Mouse (Mus musculus) stomach, embryonic 14.5 days (tissue): ENCODE measurements around the gene Olfr186. TPM values are rescaled to one million over a fixed set of nuclear protein-coding genes. Genes with fewer than 3 reads are reported as not detected.

ENCODE experiments used
- ATAC-seq: fragments of 200-750 bp; cut with Nextera tagmentation; 2 replicates; pipeline ENCODE4 v1.8.0; 2017; ENCODE audit warnings: low read depth, moderate TSS enrichment; ENCODE audit not compliant: insufficient number of reproducible peaks, insufficient read depth, low FRiP score
- H3K27ac ChIP-seq: fragments of 300-500 bp; sonication (generic); 2 replicates; pipeline ENCODE4 v1.5.1; 2014; ENCODE audit warnings: mild to moderate bottlenecking, low read length, moderate library complexity, mixed read lengths
- H3K27me3 ChIP-seq: fragments of 300-500 bp; sonication (generic); 2 replicates; pipeline ENCODE4 v1.6.1; 2014; ENCODE audit warnings: low read length, control low read depth, mixed read lengths; ENCODE audit not compliant: control insufficient read depth, insufficient read depth
- H3K36me3 ChIP-seq: fragments of 300-500 bp; sonication (generic); 2 replicates; pipeline ENCODE4 v1.6.1; 2014; ENCODE audit warnings: mild to moderate bottlenecking, control low read depth, low read length, moderate library complexity, mixed read lengths; ENCODE audit not compliant: control insufficient read depth, insufficient read depth
- H3K4me1 ChIP-seq: fragments of 300-500 bp; sonication (generic); 2 replicates; pipeline ENCODE4 v1.6.1; 2014; ENCODE audit warnings: low read length, control low read depth, mixed read lengths; ENCODE audit not compliant: control insufficient read depth, insufficient read depth
- H3K4me2 ChIP-seq: fragments of 300-500 bp; sonication (generic); replicated peaks from 2 replicates; pipeline ENCODE4 v1.6.1; 2014; ENCODE audit warnings: low read depth, low read length, control low read depth
- H3K4me3 ChIP-seq: fragments of 300-500 bp; sonication (generic); 2 replicates; pipeline ENCODE4 v1.5.1; 2014; ENCODE audit warnings: low read depth, low read length, control low read depth
- H3K9ac ChIP-seq: fragments of 300-500 bp; sonication (generic); replicated peaks from 2 replicates; pipeline ENCODE4 v1.6.1; 2014; ENCODE audit warnings: low read depth, mild to moderate bottlenecking, control low read depth, low read length, moderate library complexity, mixed read lengths
- H3K9me3 ChIP-seq: fragments of 300-500 bp; sonication (generic); 2 replicates; pipeline ENCODE4 v1.6.1; 2016; ENCODE audit warnings: low read depth, low read length, control low read depth; ENCODE audit not compliant: control insufficient read depth
- WGBS: fragments of 180-500 bp; shearing (Covaris S2); extraction: QIAGEN DNeasy Blood & Tissue Kit; methylation state at CpG from one replicate; pipeline ENCODE4 v1.1.7; 2014; 5-methylcytosine and 5-hydroxymethylcytosine counted together
- polyA plus RNA-seq: library from polyadenylated mRNA; unstranded; fragments of >200 nt; fragmentation: Nextera tagmentation; extraction: Ambion mirVana; gene quantifications from 2 replicates; pipeline ENCODE4 v1.2.1, GENCODE M21; 2014

Olfr186 gene
- polyA plus RNA-seq, 1 experiment from 2014 or later, result 0.17 TPM

GRCm38 (mm10) chr16:59039710-59040109 lies 9.6 kb upstream of the Olfr186 start, which contains the start of gene Olfr187:
Olfr187 (minus strand) TSS chr16:59039767.
- no peaks in the 10 kb centered on the region for H3K36me3 ChIP-seq
- H3K27me3 ChIP-seq, result no peaks in the 10 kb centered on the region
- 45% methylated on average over 7 of the region's 7 CpGs for WGBS
- no peaks in the 10 kb centered on the region for H3K9me3 ChIP-seq
- H3K9ac ChIP-seq, result no peak within 1 kb of the TSS
- no peaks in the 10 kb centered on the region for H3K4me1 ChIP-seq
- peak within 1 kb of the TSS; percentile 8; the same call in 1 of the 2 replicates for H3K4me2 ChIP-seq
- no peak within 1 kb of the TSS for H3K4me3 ChIP-seq
- H3K27ac ChIP-seq, result 0 out of 2 replicates have a peak within 1 kb of the TSS, but pooled peaks have one; percentile 39
- peak; percentile 69; the same call in 1 of the 2 replicates for ATAC-seq

GRCm38 (mm10) chr16:59013357-59014018 lies 16.6 kb downstream of the Olfr186 start:
- Histone ChIP-seq H3K9me3 (no peaks in the 10 kb centered on the region), H3K27me3 (no peaks in the 10 kb centered on the region), H3K4me2 (no peak overlapping the region), H3K4me3 (no peak overlapping the region), H3K36me3 (no peaks in the 10 kb centered on the region), H3K4me1 (no peaks in the 10 kb centered on the region), H3K27ac (no peak overlapping the region), H3K9ac (no peak overlapping the region)
- WGBS, result 60% methylated on average over 2 of the region's 2 CpGs
- no peak for ATAC-seq

- no peaks in the 10 kb centered on the region for H3K27me3 ChIP-seq
Observed at GRCm38 (mm10) chr16:59007146-59007545, 22.9 kb downstream of the Olfr186 start.

GRCm38 (mm10) chr16:58995057-58995456 lies 35.0 kb downstream of the Olfr186 start, which contains the start of gene Olfr183:
Olfr183 (plus strand) TSS chr16:58995357.
- Histone ChIP-seq H3K4me1 (no peaks in the 10 kb centered on the region), H3K9me3 (no peaks in the 10 kb centered on the region), H3K27me3 (no peaks in the 10 kb centered on the region), H3K4me2 (no peak within 1 kb of the TSS), H3K4me3 (no peak within 1 kb of the TSS), H3K9ac (no peak within 1 kb of the TSS), H3K27ac (no peak within 1 kb of the TSS), H3K36me3 (no peaks in the 10 kb centered on the region)
- WGBS, result 82% methylated on average over 2 of the region's 2 CpGs
- no peak for ATAC-seq

More at GRCm38 (mm10) chr16:59007146-59007545, 22.9 kb downstream of the Olfr186 start:
- Histone ChIP-seq H3K4me3 (no peak overlapping the region), H3K9ac (no peak overlapping the region), H3K27ac (no peak overlapping the region), H3K4me2 (no peak overlapping the region), H3K4me1 (no peaks in the 10 kb centered on the region), H3K36me3 (no peaks in the 10 kb centered on the region), H3K9me3 (no peaks in the 10 kb centered on the region)
- ATAC-seq, result no peak

Other genes with a start within 250 kb of the Olfr186 start
- gene Olfr173, start 230.0 kb downstream of the Olfr186 start, polyA plus RNA-seq, result not detected in 2 replicates
- not detected in 2 replicates for gene Olfr175-ps1, start 203.5 kb downstream of the Olfr186 start, polyA plus RNA-seq
- gene Olfr177, start 155.5 kb downstream of the Olfr186 start, polyA plus RNA-seq, result not detected in 2 replicates
- gene Olfr178, start 138.2 kb downstream of the Olfr186 start, polyA plus RNA-seq, result not detected in 2 replicates
- gene Olfr181, start 101.5 kb downstream of the Olfr186 start, polyA plus RNA-seq, result not detected in 2 replicates
- not detected in 2 replicates for gene Olfr180, start 100.9 kb downstream of the Olfr186 start, polyA plus RNA-seq
- gene Olfr183, start 34.9 kb downstream of the Olfr186 start, polyA plus RNA-seq, result not detected in 2 replicates
- 0.43 and 0.53 TPM in 2 replicates for gene Olfr187, start 9.5 kb upstream of the Olfr186 start, polyA plus RNA-seq
- gene Olfr190, start 47.7 kb upstream of the Olfr186 start, polyA plus RNA-seq, result not detected in 2 replicates
- not detected in 2 replicates for gene Olfr191, start 59.5 kb upstream of the Olfr186 start, polyA plus RNA-seq
- not detected in 2 replicates for gene Olfr193, start 81.6 kb upstream of the Olfr186 start, polyA plus RNA-seq
- not detected in 2 replicates for gene Olfr194, start 90.8 kb upstream of the Olfr186 start, polyA plus RNA-seq
- not detected in 2 replicates for gene Olfr195, start 116.8 kb upstream of the Olfr186 start, polyA plus RNA-seq
- gene Olfr196, start 140.2 kb upstream of the Olfr186 start, polyA plus RNA-seq, result not detected in 2 replicates
- gene Olfr198, start 173.2 kb upstream of the Olfr186 start, polyA plus RNA-seq, result not detected in 2 replicates
- not detected in 2 replicates for gene Olfr199, start 189.5 kb upstream of the Olfr186 start, polyA plus RNA-seq
- gene Olfr201, start 242.3 kb upstream of the Olfr186 start, polyA plus RNA-seq, result not detected in 2 replicates